Mouse (Mus musculus) neural tube, embryonic 12.5 days (tissue): ENCODE results near the gene Tmem94. TPM values are rescaled to one million over a fixed set of nuclear protein-coding genes. Genes with fewer than 3 reads are reported as not detected.

Experiments
- ATAC-seq: fragments of 200-750 bp; cut with Nextera tagmentation; 2 replicates; pipeline ENCODE4 v1.8.0; 2017; ENCODE audit warnings: low read depth, mild to moderate bottlenecking, moderate TSS enrichment, moderate library complexity; ENCODE audit not compliant: low FRiP score
- H3K27ac ChIP-seq: fragments of 300-500 bp; sonication (generic); 2 replicates; pipeline ENCODE4 v1.5.1; 2016
- H3K27me3 ChIP-seq: fragments of 300-500 bp; sonication (generic); replicated peaks from 2 replicates; pipeline ENCODE4 v1.6.1; 2016; ENCODE audit warnings: mild to moderate bottlenecking
- H3K36me3 ChIP-seq: fragments of 300-500 bp; sonication (generic); 2 replicates; pipeline ENCODE4 v1.6.1; 2016; ENCODE audit warnings: mild to moderate bottlenecking
- H3K4me1 ChIP-seq: fragments of 300-500 bp; sonication (generic); 2 replicates; pipeline ENCODE4 v1.6.1; 2016
- H3K4me2 ChIP-seq: fragments of 300-500 bp; sonication (generic); replicated peaks from 2 replicates; pipeline ENCODE4 v1.6.1; 2016; ENCODE audit warnings: mild to moderate bottlenecking
- H3K4me3 ChIP-seq: fragments of 300-500 bp; sonication (generic); 2 replicates; pipeline ENCODE4 v1.5.1; 2016
- H3K9ac ChIP-seq: fragments of 300-500 bp; sonication (generic); 2 replicates; pipeline ENCODE4 v1.6.1; 2016; ENCODE audit warnings: mild to moderate bottlenecking
- H3K9me3 ChIP-seq: fragments of 300-500 bp; sonication (generic); 2 replicates; pipeline ENCODE4 v1.6.1; 2016; ENCODE audit warnings: mild to moderate bottlenecking
- WGBS: fragments of 180-500 bp; shearing (Covaris S2); methylation state at CpG from one replicate; pipeline ENCODE4 v1.1.7; 2016; 5-methylcytosine and 5-hydroxymethylcytosine counted together
- polyA plus RNA-seq: library from polyadenylated mRNA; unstranded; fragments of >200 nt; fragmentation: Nextera tagmentation; extraction: Ambion mirVana; gene quantifications from 2 replicates; pipeline ENCODE4 v1.2.1, GENCODE M21; 2016

Tmem94 gene
- polyA plus RNA-seq, 1 experiment from 2014 or later: 34.7 TPM

- ATAC-seq: peak; percentile 17
- H3K9me3 ChIP-seq: no peaks in the 10 kb centered on the region
- no peaks in the 10 kb centered on the region for H3K27me3 ChIP-seq
- peak overlapping the region; percentile 94 for H3K4me2 ChIP-seq
- H3K4me1 ChIP-seq: peaks cover 68% of the 10 kb centered on the region
- 0 out of 2 replicates have a peak overlapping the region, but pooled peaks have one; percentile 20 for H3K27ac ChIP-seq
- peaks cover 29% of the 10 kb centered on the region for H3K36me3 ChIP-seq
- peak overlapping the region; percentile 83 for H3K9ac ChIP-seq
- peak overlapping the region; percentile 94 for H3K4me3 ChIP-seq
- WGBS: 5% methylated on average over 28 of the region's 28 CpGs
These were observed 47.5 kb downstream of the Tmem94 start for GRCm38 (mm10) chr11:115812533-115813420.

- Histone ChIP-seq H3K27ac (0 out of 2 replicates have a peak within 1 kb of the TSS, but pooled peaks have one; percentile 20), H3K27me3 (no peaks in the 10 kb centered on the region), H3K4me1 (peaks cover 58% of the 10 kb centered on the region), H3K9ac (peak within 1 kb of the TSS; percentile 88), H3K9me3 (no peaks in the 10 kb centered on the region), H3K4me2 (peak within 1 kb of the TSS; percentile 94), H3K4me3 (peak within 1 kb of the TSS; percentile 94), H3K36me3 (peaks cover 35% of the 10 kb centered on the region)
- ATAC-seq: peak; percentile 91
- WGBS: 1% methylated on average over 43 of the region's 44 CpGs
These were observed 48.5 kb downstream of the Tmem94 start, which contains the start of gene Caskin2 for GRCm38 (mm10) chr11:115813507-115814296. Gene Caskin2 (minus strand): TSS chr11:115813639.

- Histone ChIP-seq H3K4me1 (peaks cover 47% of the 10 kb centered on the region), H3K36me3 (peaks cover 38% of the 10 kb centered on the region), H3K4me3 (peak within 1 kb of the TSS; percentile 94), H3K27me3 (no peaks in the 10 kb centered on the region), H3K27ac (peak within 1 kb of the TSS; percentile 66; the same call in 1 of the 2 replicates), H3K4me2 (peak within 1 kb of the TSS; percentile 94), H3K9me3 (no peaks in the 10 kb centered on the region), H3K9ac (peak within 1 kb of the TSS; percentile 88)
- under 1% methylated on average over 84 of the region's 84 CpGs for WGBS
- peak; percentile 55 for ATAC-seq
These were observed 49.6 kb downstream of the Tmem94 start, which contains the start of gene Tsen54 for GRCm38 (mm10) chr11:115814605-115815450. Gene Tsen54 (plus strand): TSS chr11:115814724.

- WGBS: 94% methylated on average over 5 of the region's 5 CpGs
- Histone ChIP-seq H3K27ac (no peak overlapping the region), H3K27me3 (no peaks in the 10 kb centered on the region), H3K36me3 (peaks cover 44% of the 10 kb centered on the region), H3K4me2 (no peak overlapping the region), H3K9me3 (no peaks in the 10 kb centered on the region), H3K4me1 (peaks cover 22% of the 10 kb centered on the region), H3K9ac (no peak overlapping the region), H3K4me3 (no peak overlapping the region)
- no peak for ATAC-seq
These were observed 52.1 kb downstream of the Tmem94 start for GRCm38 (mm10) chr11:115817331-115817730.

GRCm38 (mm10) chr11:115819915-115820623 is 54.8 kb downstream of the Tmem94 start:
- H3K36me3 ChIP-seq: peaks cover 49% of the 10 kb centered on the region
- WGBS: 90% methylated on average over 16 of the region's 16 CpGs
- H3K9me3 ChIP-seq: no peaks in the 10 kb centered on the region
- H3K4me3 ChIP-seq: no peak overlapping the region
- peaks cover 24% of the 10 kb centered on the region for H3K4me1 ChIP-seq
- ATAC-seq: no peak
- peaks cover 20% of the 10 kb centered on the region for H3K27me3 ChIP-seq
- no peak overlapping the region for H3K4me2 ChIP-seq
- no peak overlapping the region for H3K9ac ChIP-seq
- H3K27ac ChIP-seq: no peak overlapping the region

GRCm38 (mm10) chr11:115821001-115821400 is 55.8 kb downstream of the Tmem94 start:
- no peak overlapping the region for H3K4me2 ChIP-seq
- H3K4me1 ChIP-seq: peaks cover 15% of the 10 kb centered on the region
- no peak overlapping the region for H3K9ac ChIP-seq
- no peak for ATAC-seq
- H3K9me3 ChIP-seq: no peaks in the 10 kb centered on the region
- H3K27me3 ChIP-seq: peaks cover 29% of the 10 kb centered on the region
- peaks cover 49% of the 10 kb centered on the region for H3K36me3 ChIP-seq
- H3K27ac ChIP-seq: no peak overlapping the region
- no peak overlapping the region for H3K4me3 ChIP-seq
- 88% methylated on average over 4 of the region's 4 CpGs for WGBS

GRCm38 (mm10) chr11:115823774-115824740 is 58.8 kb downstream of the Tmem94 start, which contains the start of gene Llgl2:
Gene Llgl2 (plus strand): TSS chr11:115824049.
- H3K4me2 ChIP-seq: peak within 1 kb of the TSS; percentile 97
- H3K27ac ChIP-seq: no peak within 1 kb of the TSS
- H3K27me3 ChIP-seq: peaks cover 31% of the 10 kb centered on the region
- no peaks in the 10 kb centered on the region for H3K9me3 ChIP-seq
- H3K9ac ChIP-seq: peak within 1 kb of the TSS; percentile 49
- WGBS: under 1% methylated on average over 87 of the region's 87 CpGs
- H3K4me1 ChIP-seq: peaks cover 14% of the 10 kb centered on the region
- peak within 1 kb of the TSS; percentile 63 for H3K4me3 ChIP-seq
- ATAC-seq: peak; percentile 88
- peaks cover 31% of the 10 kb centered on the region for H3K36me3 ChIP-seq

GRCm38 (mm10) chr11:115824813-115825212 is 59.6 kb downstream of the Tmem94 start:
- H3K4me2 ChIP-seq: peak overlapping the region; percentile 97
- no peak for ATAC-seq
- peaks cover 14% of the 10 kb centered on the region for H3K4me1 ChIP-seq
- H3K36me3 ChIP-seq: peaks cover 30% of the 10 kb centered on the region
- no peak overlapping the region for H3K4me3 ChIP-seq
- no peak overlapping the region for H3K27ac ChIP-seq
- peaks cover 31% of the 10 kb centered on the region for H3K27me3 ChIP-seq
- WGBS: 19% methylated on average over 11 of the region's 11 CpGs
- no peak overlapping the region for H3K9ac ChIP-seq
- no peaks in the 10 kb centered on the region for H3K9me3 ChIP-seq

- Histone ChIP-seq H3K4me3 (no peak overlapping the region), H3K27ac (no peak overlapping the region), H3K9me3 (no peaks in the 10 kb centered on the region), H3K27me3 (peaks cover 45% of the 10 kb centered on the region), H3K4me1 (peaks cover 24% of the 10 kb centered on the region), H3K36me3 (peaks cover 13% of the 10 kb centered on the region), H3K9ac (no peak overlapping the region), H3K4me2 (no peak overlapping the region)
- WGBS: 48% methylated on average over 5 of the region's 5 CpGs
- no peak for ATAC-seq
These were observed 61.3 kb downstream of the Tmem94 start for GRCm38 (mm10) chr11:115826487-115826886.

GRCm38 (mm10) chr11:115827624-115828023 is 62.4 kb downstream of the Tmem94 start:
- Histone ChIP-seq H3K36me3 (peaks cover 2% of the 10 kb centered on the region), H3K9me3 (no peaks in the 10 kb centered on the region), H3K27me3 (peaks cover 51% of the 10 kb centered on the region), H3K4me2 (no peak overlapping the region), H3K4me3 (no peak overlapping the region), H3K9ac (no peak overlapping the region), H3K27ac (no peak overlapping the region), H3K4me1 (peaks cover 31% of the 10 kb centered on the region)
- 86% methylated on average over 6 of the region's 6 CpGs for WGBS
- ATAC-seq: no peak
